Mouse (Mus musculus) hindbrain, embryonic 15.5 days (tissue): Measurements from ENCODE around the gene Fam204a. TPM values are rescaled to one million over a fixed set of nuclear protein-coding genes. Genes with fewer than 3 reads are reported as not detected.

Experiments
- ATAC-seq: fragments of 200-750 bp; cut with Nextera tagmentation; 2 replicates; pipeline ENCODE4 v1.8.0; 2017; ENCODE audit warnings: low read depth, moderate number of reproducible peaks, moderate TSS enrichment; ENCODE audit not compliant: low FRiP score
- H3K27ac ChIP-seq: fragments of 300-500 bp; sonication (generic); replicated peaks from 2 replicates; pipeline ENCODE4 v1.5.1; 2015; ENCODE audit warnings: mild to moderate bottlenecking, inconsistent platforms
- H3K27me3 ChIP-seq: fragments of 300-500 bp; sonication (generic); 2 replicates; pipeline ENCODE4 v1.6.1; 2015; ENCODE audit warnings: control low read depth, inconsistent platforms
- H3K36me3 ChIP-seq: fragments of 300-500 bp; sonication (generic); 2 replicates; pipeline ENCODE4 v1.6.1; 2015; ENCODE audit warnings: control low read depth, inconsistent platforms
- H3K4me1 ChIP-seq: fragments of 300-500 bp; sonication (generic); replicated peaks from 2 replicates; pipeline ENCODE4 v1.6.1; 2015; ENCODE audit warnings: control low read depth, inconsistent platforms
- H3K4me2 ChIP-seq: fragments of 300-500 bp; sonication (generic); 2 replicates; pipeline ENCODE4 v1.6.1; 2015; ENCODE audit warnings: moderate library complexity, mild to moderate bottlenecking, inconsistent platforms
- H3K4me3 ChIP-seq: fragments of 300-500 bp; sonication (generic); 2 replicates; pipeline ENCODE4 v1.5.1; 2015; ENCODE audit warnings: mild to moderate bottlenecking, inconsistent platforms
- H3K9ac ChIP-seq: fragments of 300-500 bp; sonication (generic); 2 replicates; pipeline ENCODE4 v1.6.1; 2015; ENCODE audit warnings: inconsistent platforms
- H3K9me3 ChIP-seq: fragments of 300-500 bp; sonication (generic); 2 replicates; pipeline ENCODE4 v1.6.1; 2016; ENCODE audit warnings: control low read depth, inconsistent platforms
- WGBS: fragments of 180-500 bp; shearing (Covaris S2); methylation state at CpG from one replicate; pipeline ENCODE4 v1.1.7; 2015; 5-methylcytosine and 5-hydroxymethylcytosine counted together
- polyA plus RNA-seq: library from polyadenylated mRNA; unstranded; fragments of >200 nt; fragmentation: Nextera tagmentation; extraction: Ambion mirVana; gene quantifications from 2 replicates; pipeline ENCODE4 v1.2.1, GENCODE M21; 2015

Gene Fam204a
- 56.8 and 58.3 TPM in 2 replicates for polyA plus RNA-seq

DNA sequence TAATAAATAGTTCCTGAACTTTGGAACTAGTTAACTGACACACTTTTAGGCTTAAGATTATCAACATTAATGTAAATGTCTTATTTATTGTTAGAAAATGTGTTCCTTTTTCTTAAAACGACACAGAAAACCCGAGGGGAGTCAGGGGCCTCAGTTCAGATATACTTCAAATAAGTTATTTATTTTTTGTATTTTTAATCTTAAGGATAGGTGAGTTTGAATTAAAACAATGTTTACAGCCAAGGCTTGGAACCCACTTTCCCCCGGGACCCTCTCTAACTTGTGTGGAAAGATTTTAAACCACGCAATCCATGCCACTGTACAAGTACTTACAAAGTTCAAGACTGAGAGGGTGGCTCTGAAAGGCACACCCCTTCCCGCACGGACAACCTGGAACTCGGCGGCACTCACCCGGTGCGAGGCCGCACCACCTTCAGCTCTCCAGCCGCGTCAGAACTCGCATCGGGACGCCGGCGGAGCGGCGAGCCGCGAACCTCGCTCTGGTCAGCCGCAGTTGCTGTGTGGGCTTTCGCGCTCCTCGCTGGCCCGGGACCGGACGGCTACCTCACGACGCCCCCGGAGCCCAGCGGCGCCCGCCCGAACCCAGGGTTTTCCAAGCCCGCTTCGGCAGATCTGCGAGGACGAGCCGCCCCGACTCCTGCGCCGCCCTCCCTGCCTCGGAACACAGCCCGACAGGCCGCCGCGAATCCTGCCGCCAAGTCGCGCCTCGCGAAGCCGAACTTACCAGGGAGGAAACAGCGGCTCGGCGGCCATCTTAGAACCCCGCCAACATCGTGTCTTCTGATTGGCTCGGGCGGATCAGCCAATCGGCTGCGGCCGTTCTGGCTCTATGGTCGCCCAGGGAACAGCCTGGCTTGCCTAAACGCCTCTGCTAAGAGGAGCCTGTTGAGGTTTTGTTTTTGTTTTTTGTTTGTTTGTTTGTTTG lies at the start of gene Fam204a:
Gene Fam204a (minus strand): TSS at position 803 of the 946 bp plus-strand sequence.
- peak within 1 kb of the TSS; percentile 94 for H3K27ac ChIP-seq
- peak within 1 kb of the TSS; percentile 66 for H3K9ac ChIP-seq
- WGBS, result under 1% methylated on average over 68 of the region's 68 CpGs
- peak; percentile 100 for ATAC-seq
- H3K27me3 ChIP-seq, result no peaks in the 10 kb centered on the region
- H3K9me3 ChIP-seq, result no peaks in the 10 kb centered on the region
- H3K4me2 ChIP-seq, result peak within 1 kb of the TSS; percentile 61
- H3K4me3 ChIP-seq, result peak within 1 kb of the TSS; percentile 66
- H3K36me3 ChIP-seq, result no peaks in the 10 kb centered on the region
- peaks cover 16% of the 10 kb centered on the region for H3K4me1 ChIP-seq

DNA sequence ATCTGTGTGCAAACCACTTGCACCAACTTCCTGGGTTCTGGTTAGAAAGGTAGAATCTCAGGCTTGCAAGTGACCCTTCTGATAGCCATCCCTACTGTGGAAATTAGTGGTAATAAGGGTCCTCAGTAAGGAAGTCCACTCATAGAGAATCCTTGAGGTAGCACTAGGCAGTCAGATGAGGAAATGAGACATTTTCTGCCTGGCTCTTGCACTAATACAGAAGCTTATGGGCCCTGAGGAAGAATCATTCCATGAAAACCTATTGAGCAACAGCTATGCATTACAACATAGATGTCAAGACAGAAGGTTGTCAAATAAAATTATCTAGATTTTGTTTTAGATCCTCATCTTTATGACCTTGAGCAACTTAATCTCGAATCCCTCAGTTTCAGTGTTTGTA lies 39.3 kb upstream of the Fam204a start:
- Histone ChIP-seq H3K9ac (no peak overlapping the region), H3K27me3 (no peaks in the 10 kb centered on the region), H3K27ac (no peak overlapping the region), H3K4me3 (no peak overlapping the region), H3K4me2 (no peak overlapping the region), H3K9me3 (no peaks in the 10 kb centered on the region), H3K36me3 (no peaks in the 10 kb centered on the region), H3K4me1 (no peaks in the 10 kb centered on the region)
- no peak for ATAC-seq
- WGBS, result 66% methylated on average over 1 of the region's 1 CpGs

- ATAC-seq, result no peak
- WGBS, result 44% methylated on average over 5 of the region's 5 CpGs
- no peak overlapping the region; the same call in 1 of the 2 replicates for H3K27ac ChIP-seq
These were observed 34.2 kb upstream of the Fam204a start for GRCm38 (mm10) chr19:60260689-60261088.

GRCm38 (mm10) chr19:60252021-60252420 lies 25.5 kb upstream of the Fam204a start:
- no peak for ATAC-seq
- Histone ChIP-seq H3K27ac (no peak overlapping the region), H3K9ac (no peak overlapping the region), H3K36me3 (no peaks in the 10 kb centered on the region), H3K4me2 (no peak overlapping the region), H3K9me3 (no peaks in the 10 kb centered on the region), H3K4me3 (no peak overlapping the region), H3K27me3 (no peaks in the 10 kb centered on the region), H3K4me1 (no peaks in the 10 kb centered on the region)
- 36% methylated on average over 2 of the region's 2 CpGs for WGBS

More at GRCm38 (mm10) chr19:60260689-60261088, 34.2 kb upstream of the Fam204a start:
- Histone ChIP-seq H3K9me3 (no peaks in the 10 kb centered on the region), H3K36me3 (no peaks in the 10 kb centered on the region), H3K4me1 (no peaks in the 10 kb centered on the region), H3K27me3 (no peaks in the 10 kb centered on the region), H3K4me3 (no peak overlapping the region), H3K9ac (no peak overlapping the region), H3K4me2 (no peak overlapping the region)

DNA sequence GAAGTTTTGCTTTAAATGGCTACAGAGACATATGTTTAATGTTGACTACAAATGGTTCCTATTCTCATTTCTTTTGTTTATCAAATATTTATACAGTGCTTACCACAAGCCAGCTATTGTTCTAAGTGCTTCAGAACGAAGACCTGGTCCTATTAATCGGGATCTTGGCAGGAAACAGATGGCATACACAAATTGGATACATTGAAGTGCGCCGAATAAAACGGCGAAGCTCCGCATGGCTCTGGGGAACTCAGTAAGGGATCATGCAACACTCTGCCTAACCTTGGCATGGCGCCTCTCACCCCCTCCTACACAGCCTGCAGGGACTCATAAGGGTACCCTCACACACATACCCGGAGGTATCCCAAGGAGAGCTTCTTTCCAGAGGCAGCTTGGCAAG lies 24.7 kb upstream of the Fam204a start:
- Histone ChIP-seq H3K4me1 (no peaks in the 10 kb centered on the region), H3K36me3 (no peaks in the 10 kb centered on the region), H3K27me3 (no peaks in the 10 kb centered on the region), H3K4me3 (no peak overlapping the region), H3K27ac (no peak overlapping the region), H3K9ac (no peak overlapping the region), H3K9me3 (no peaks in the 10 kb centered on the region), H3K4me2 (no peak overlapping the region)
- 51% methylated on average over 9 of the region's 9 CpGs for WGBS
- no peak for ATAC-seq

GRCm38 (mm10) chr19:60245250-60245649 lies 18.7 kb upstream of the Fam204a start:
- no peak for ATAC-seq
- 81% methylated on average over 3 of the region's 3 CpGs for WGBS
- H3K4me1 ChIP-seq, result 0 out of 2 replicates have a peak, but pooled peaks cover 6% of the 10 kb centered on the region
- H3K9me3 ChIP-seq, result no peaks in the 10 kb centered on the region
- H3K4me2 ChIP-seq, result no peak overlapping the region
- H3K27me3 ChIP-seq, result no peaks in the 10 kb centered on the region
- no peaks in the 10 kb centered on the region for H3K36me3 ChIP-seq
- H3K4me3 ChIP-seq, result no peak overlapping the region
- H3K9ac ChIP-seq, result no peak overlapping the region
- no peak overlapping the region for H3K27ac ChIP-seq

GRCm38 (mm10) chr19:60242620-60243019 lies 16.1 kb upstream of the Fam204a start:
- H3K9ac ChIP-seq, result no peak overlapping the region
- 30% methylated on average over 7 of the region's 7 CpGs for WGBS
- 0 out of 2 replicates have a peak, but pooled peaks cover 6% of the 10 kb centered on the region for H3K4me1 ChIP-seq
- 0 out of 2 replicates have a peak, but pooled peaks have one; percentile 8 for ATAC-seq
- H3K27ac ChIP-seq, result 0 out of 2 replicates have a peak overlapping the region, but pooled peaks have one; percentile 20
- H3K4me3 ChIP-seq, result no peak overlapping the region
- H3K4me2 ChIP-seq, result no peak overlapping the region
- no peaks in the 10 kb centered on the region for H3K9me3 ChIP-seq
- H3K36me3 ChIP-seq, result no peaks in the 10 kb centered on the region
- no peaks in the 10 kb centered on the region for H3K27me3 ChIP-seq

DNA sequence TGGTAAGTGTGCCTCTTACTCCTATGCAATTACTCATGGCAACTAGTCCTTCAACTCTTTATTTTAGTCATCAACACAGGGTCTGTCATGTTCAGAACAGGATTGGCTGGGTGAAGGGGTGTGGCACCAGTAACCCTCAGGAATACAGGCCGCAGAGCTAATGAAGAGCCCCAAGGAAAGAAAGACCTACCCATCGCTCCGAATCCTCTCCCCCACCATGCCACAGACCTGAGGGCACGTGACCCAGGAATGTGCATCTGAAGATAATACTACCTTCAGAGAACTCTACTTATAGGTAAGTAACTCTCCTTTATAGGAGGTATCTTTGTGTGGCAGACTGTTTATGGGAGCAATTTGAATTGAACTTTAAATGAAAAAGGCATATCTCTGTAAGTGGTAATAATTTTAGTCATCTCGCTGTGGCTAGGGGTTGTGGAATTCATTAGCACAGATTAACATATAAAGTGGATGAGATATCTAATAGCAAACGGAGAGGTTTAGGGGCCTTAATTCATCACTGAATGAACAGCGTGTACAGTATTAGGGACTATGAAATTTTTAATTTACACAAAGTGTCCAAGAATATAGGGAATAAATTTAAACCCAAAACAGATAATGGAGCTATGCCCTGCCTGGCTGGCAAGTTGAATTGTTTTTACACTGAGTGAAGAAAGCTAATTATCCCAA lies 15.6 kb upstream of the Fam204a start:
- WGBS, result 45% methylated on average over 7 of the region's 7 CpGs

GRCm38 (mm10) chr19:60231542-60231941 lies 5.0 kb upstream of the Fam204a start:
- no peaks in the 10 kb centered on the region for H3K36me3 ChIP-seq
- H3K4me2 ChIP-seq, result no peak overlapping the region
- H3K27me3 ChIP-seq, result no peaks in the 10 kb centered on the region
- H3K4me1 ChIP-seq, result peaks cover 4% of the 10 kb centered on the region
- 81% methylated on average over 2 of the region's 2 CpGs for WGBS
- no peak overlapping the region for H3K27ac ChIP-seq
- no peaks in the 10 kb centered on the region for H3K9me3 ChIP-seq
- H3K9ac ChIP-seq, result no peak overlapping the region
- no peak overlapping the region for H3K4me3 ChIP-seq
- no peak for ATAC-seq

More for the DNA sequence above, 15.6 kb upstream of the Fam204a start:
- H3K9me3 ChIP-seq, result no peaks in the 10 kb centered on the region
- H3K36me3 ChIP-seq, result no peaks in the 10 kb centered on the region
- ATAC-seq, result peak; percentile 34; the same call in 1 of the 2 replicates
- H3K27me3 ChIP-seq, result no peaks in the 10 kb centered on the region
- H3K4me2 ChIP-seq, result no peak overlapping the region
- 0 out of 2 replicates have a peak, but pooled peaks cover 6% of the 10 kb centered on the region for H3K4me1 ChIP-seq
- no peak overlapping the region for H3K9ac ChIP-seq
- H3K27ac ChIP-seq, result 0 out of 2 replicates have a peak overlapping the region, but pooled peaks have one; percentile 20
- H3K4me3 ChIP-seq, result no peak overlapping the region

- H3K27me3 ChIP-seq, result no peaks in the 10 kb centered on the region
- WGBS, result 50% methylated on average over 8 of the region's 8 CpGs
- peaks cover 16% of the 10 kb centered on the region for H3K4me1 ChIP-seq
- H3K9ac ChIP-seq, result no peak overlapping the region
- H3K36me3 ChIP-seq, result no peaks in the 10 kb centered on the region
- ATAC-seq, result peak; percentile 70
- H3K4me2 ChIP-seq, result peak overlapping the region; percentile 61
- no peaks in the 10 kb centered on the region for H3K9me3 ChIP-seq
- H3K27ac ChIP-seq, result no peak overlapping the region
- peak overlapping the region; percentile 66 for H3K4me3 ChIP-seq
These were observed 339 bp upstream of the Fam204a start for GRCm38 (mm10) chr19:60226845-60227235.

- 91% methylated on average over 7 of the region's 7 CpGs for WGBS
- Histone ChIP-seq H3K27me3 (no peaks in the 10 kb centered on the region), H3K36me3 (no peaks in the 10 kb centered on the region), H3K9ac (no peak overlapping the region), H3K4me2 (no peak overlapping the region), H3K27ac (no peak overlapping the region), H3K9me3 (no peaks in the 10 kb centered on the region), H3K4me3 (no peak overlapping the region), H3K4me1 (peaks cover 3% of the 10 kb centered on the region; the same call in 1 of the 2 replicates)
- no peak for ATAC-seq
These were observed 7.1 kb downstream of the Fam204a start for GRCm38 (mm10) chr19:60219395-60219794.

- Histone ChIP-seq H3K4me1 (no peaks in the 10 kb centered on the region), H3K27ac (no peak overlapping the region), H3K36me3 (no peaks in the 10 kb centered on the region), H3K9ac (no peak overlapping the region), H3K4me3 (no peak overlapping the region), H3K9me3 (no peaks in the 10 kb centered on the region), H3K4me2 (no peak overlapping the region), H3K27me3 (no peaks in the 10 kb centered on the region)
- ATAC-seq, result no peak
- WGBS, result 68% methylated on average over 2 of the region's 2 CpGs
These were observed 8.5 kb downstream of the Fam204a start for GRCm38 (mm10) chr19:60217985-60218384.
